Mouse (Mus musculus) forebrain, postnatal 0 days (tissue): Measurements from ENCODE around the gene Dock9. TPM values are rescaled to one million over a fixed set of nuclear protein-coding genes. Genes with fewer than 3 reads are reported as not detected.

Experiments
- ATAC-seq: fragments of 200-750 bp; cut with Nextera tagmentation; 2 replicates; pipeline ENCODE4 v1.8.0; 2017; ENCODE audit warnings: mild to moderate bottlenecking, moderate library complexity
- DNase-seq: peaks from one replicate; pipeline ENCODE4 v3.0.0-alpha.2; 2015
- H3K27ac ChIP-seq: fragments of 300-500 bp; sonication (generic); 2 replicates; pipeline ENCODE4 v1.5.1; 2014; ENCODE audit warnings: low read depth, mild to moderate bottlenecking, antibody characterized with exemption, low read length, moderate library complexity, mixed read lengths
- H3K27me3 ChIP-seq: fragments of 300-500 bp; sonication (generic); 2 replicates; pipeline ENCODE4 v1.6.1; 2014; ENCODE audit warnings: mild to moderate bottlenecking, low read length, mixed read lengths; ENCODE audit not compliant: insufficient read depth
- H3K36me3 ChIP-seq: fragments of 300-500 bp; sonication (generic); 2 replicates; pipeline ENCODE4 v1.6.1; 2014; ENCODE audit warnings: mild to moderate bottlenecking, moderate library complexity; ENCODE audit not compliant: insufficient read depth
- H3K4me1 ChIP-seq: fragments of 300-500 bp; sonication (generic); 2 replicates; pipeline ENCODE4 v1.6.1; 2014; ENCODE audit warnings: antibody characterized with exemption; ENCODE audit not compliant: insufficient read depth
- H3K4me2 ChIP-seq: fragments of 300-500 bp; sonication (generic); 2 replicates; pipeline ENCODE4 v1.6.1; 2014; ENCODE audit warnings: low read depth, mild to moderate bottlenecking, moderate library complexity
- H3K4me3 ChIP-seq: fragments of 300-500 bp; sonication (generic); 2 replicates; pipeline ENCODE4 v1.5.1; 2014; ENCODE audit warnings: low read depth, low read length, mixed read lengths
- H3K9ac ChIP-seq: fragments of 300-500 bp; sonication (generic); 2 replicates; pipeline ENCODE4 v1.6.1; 2014; ENCODE audit warnings: mild to moderate bottlenecking
- H3K9me3 ChIP-seq: fragments of 300-500 bp; sonication (generic); 2 replicates; pipeline ENCODE4 v1.6.1; 2016; ENCODE audit warnings: low read length
- CTCF ChIP-seq: sonication (generic); IDR thresholded peaks from 2 replicates; pipeline ENCODE4 v1.5.1; 2016; ENCODE audit warnings: antibody characterized with exemption, control low read depth, low read depth
- WGBS: fragments of 180-500 bp; shearing (Covaris S2); extraction: QIAGEN DNeasy Blood & Tissue Kit; methylation state at CpG from one replicate; pipeline ENCODE4 v1.1.7; 2014; 5-methylcytosine and 5-hydroxymethylcytosine counted together
- polyA plus RNA-seq: library from polyadenylated mRNA; unstranded; fragments of >200 nt; fragmentation: Nextera tagmentation; extraction: Ambion mirVana; gene quantifications from 2 replicates; pipeline ENCODE4 v1.2.1, GENCODE M21; 2015
- total RNA-seq: library from RNA; depleted of rRNA; stranded (reverse); fragments of >200 nt; gene quantifications from 2 replicates; pipeline ENCODE4 v1.2.3, GENCODE M21; 2014

Gene Dock9
- total and polyA plus RNA-seq, 2 experiments from 2014 or later: 14.2 to 87.2 TPM

- Histone ChIP-seq H3K36me3 (no peaks in the 10 kb centered on the region), H3K4me3 (no peak overlapping the region), H3K4me1 (no peaks in the 10 kb centered on the region; the same call in 1 of the 2 replicates), H3K4me2 (no peak overlapping the region), H3K27ac (no peak overlapping the region), H3K9me3 (no peaks in the 10 kb centered on the region), H3K9ac (no peak overlapping the region), H3K27me3 (no peaks in the 10 kb centered on the region)
- DNase-seq: no peak
- no peak for TF ChIP-seq CTCF
- 46% methylated on average over 2 of the region's 2 CpGs for WGBS
- ATAC-seq: no peak
Measured at GRCm38 (mm10) chr14:121714268-121714667, 83.4 kb downstream of the Dock9 start.

GRCm38 (mm10) chr14:121713830-121714197 is 83.8 kb downstream of the Dock9 start:
- ATAC-seq (peak; percentile 12; the same call in 1 of the 2 replicates), DNase-seq (no peak)
- Histone ChIP-seq H3K9ac (no peak overlapping the region), H3K9me3 (no peaks in the 10 kb centered on the region), H3K4me3 (no peak overlapping the region), H3K27ac (no peak overlapping the region), H3K4me2 (no peak overlapping the region), H3K36me3 (no peaks in the 10 kb centered on the region), H3K27me3 (no peaks in the 10 kb centered on the region), H3K4me1 (no peaks in the 10 kb centered on the region; the same call in 1 of the 2 replicates)
- TF ChIP-seq CTCF: no peak
- 42% methylated on average over 4 of the region's 4 CpGs for WGBS

- Histone ChIP-seq H3K4me3 (no peak overlapping the region), H3K9ac (no peak overlapping the region), H3K27ac (no peak overlapping the region), H3K4me1 (no peaks in the 10 kb centered on the region; the same call in 1 of the 2 replicates), H3K27me3 (no peaks in the 10 kb centered on the region), H3K36me3 (no peaks in the 10 kb centered on the region), H3K4me2 (no peak overlapping the region), H3K9me3 (no peaks in the 10 kb centered on the region)
- DNase-seq (no peak), ATAC-seq (peak; percentile 66)
- no peak for TF ChIP-seq CTCF
- 10% methylated on average over 7 of the region's 7 CpGs for WGBS
Measured at GRCm38 (mm10) chr14:121713166-121713829, 84.3 kb downstream of the Dock9 start.

- WGBS: 70% methylated on average over 14 of the region's 14 CpGs
- Histone ChIP-seq H3K9ac (no peak overlapping the region), H3K27ac (no peak overlapping the region), H3K9me3 (no peaks in the 10 kb centered on the region), H3K4me3 (no peak overlapping the region), H3K4me2 (no peak overlapping the region), H3K27me3 (no peaks in the 10 kb centered on the region), H3K4me1 (no peaks in the 10 kb centered on the region; the same call in 1 of the 2 replicates), H3K36me3 (no peaks in the 10 kb centered on the region)
- ATAC-seq: no peak
- no peak for TF ChIP-seq CTCF
- no peak for DNase-seq
Measured at GRCm38 (mm10) chr14:121711089-121711826, 86.4 kb downstream of the Dock9 start.

GRCm38 (mm10) chr14:121710130-121710529 is 87.5 kb downstream of the Dock9 start:
- Histone ChIP-seq H3K4me1 (no peaks in the 10 kb centered on the region; the same call in 1 of the 2 replicates), H3K4me2 (no peak overlapping the region), H3K9ac (no peak overlapping the region), H3K4me3 (no peak overlapping the region), H3K27ac (no peak overlapping the region), H3K36me3 (no peaks in the 10 kb centered on the region), H3K9me3 (no peaks in the 10 kb centered on the region), H3K27me3 (no peaks in the 10 kb centered on the region)
- ATAC-seq: no peak
- 63% methylated on average over 3 of the region's 3 CpGs for WGBS
- no peak for DNase-seq
- no peak for TF ChIP-seq CTCF

GRCm38 (mm10) chr14:121708244-121708643 is 89.4 kb downstream of the Dock9 start:
- Histone ChIP-seq H3K4me3 (no peak overlapping the region), H3K27me3 (no peaks in the 10 kb centered on the region), H3K4me2 (no peak overlapping the region), H3K9ac (no peak overlapping the region), H3K27ac (no peak overlapping the region), H3K9me3 (no peaks in the 10 kb centered on the region), H3K4me1 (no peaks in the 10 kb centered on the region), H3K36me3 (no peaks in the 10 kb centered on the region)
- 12% methylated on average over 2 of the region's 2 CpGs for WGBS
- no peak for TF ChIP-seq CTCF
- no peak for DNase-seq
- ATAC-seq: no peak; the same call in 1 of the 2 replicates

- 68% methylated on average over 3 of the region's 3 CpGs for WGBS
- Histone ChIP-seq H3K9me3 (no peaks in the 10 kb centered on the region), H3K9ac (no peak overlapping the region), H3K27me3 (no peaks in the 10 kb centered on the region), H3K27ac (no peak overlapping the region), H3K4me2 (no peak overlapping the region), H3K4me3 (no peak overlapping the region), H3K36me3 (no peaks in the 10 kb centered on the region), H3K4me1 (no peaks in the 10 kb centered on the region)
- DNase-seq (no peak), ATAC-seq (no peak)
- TF ChIP-seq CTCF: no peak
Measured at GRCm38 (mm10) chr14:121706482-121706901, 91.1 kb downstream of the Dock9 start.
